Mouse (Mus musculus): Measurements from ENCODE around the gene Chrna5.

GRCm38 (mm10) chr9:54994381-54994780 lies 13.7 kb downstream of the Chrna5 start:
- TF ChIP-seq CTCF (IDR thresholded peaks at IDR 0.05; ENCODE audit: low read depth, low read length) = no peak
- no peak for TF ChIP-seq GATA1 (IDR thresholded peaks at IDR 0.05; ENCODE audit: borderline replicate concordance, low read length)

All from G1E (cell line).